Mouse (Mus musculus): ENCODE measurements at regions not wholly inside any gene's neighbourhood (a gene's known extent, or its start where the extent isn't known, plus 50 kb on each side); places are given as distances from the start of the nearest gene placed in this dataset.

DNA sequence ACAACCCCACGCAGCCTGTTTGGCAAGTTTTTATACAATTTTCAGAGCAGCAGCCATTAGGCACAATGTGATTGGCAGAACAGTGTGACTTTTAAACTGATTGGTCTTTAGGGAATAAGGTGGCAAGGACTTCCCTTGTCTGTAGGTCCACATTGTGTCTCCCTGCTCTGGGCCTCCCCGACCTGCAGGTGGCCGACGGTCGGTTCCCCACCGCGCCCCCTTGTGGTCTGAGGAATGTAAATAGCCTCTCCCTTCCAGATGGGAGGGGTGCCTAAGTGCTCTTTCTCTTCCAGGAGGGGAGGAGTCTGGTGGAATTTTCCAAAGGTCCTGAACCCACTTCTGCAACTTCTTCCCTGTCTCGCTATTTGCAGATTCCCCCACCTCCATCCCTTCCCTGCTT lies 52.5 kb upstream of the Prr5 start:
- peak; percentile 78 for ATAC-seq (replicated peaks; ENCODE audit: low read depth, poor library complexity, severe bottlenecking)

DNA sequence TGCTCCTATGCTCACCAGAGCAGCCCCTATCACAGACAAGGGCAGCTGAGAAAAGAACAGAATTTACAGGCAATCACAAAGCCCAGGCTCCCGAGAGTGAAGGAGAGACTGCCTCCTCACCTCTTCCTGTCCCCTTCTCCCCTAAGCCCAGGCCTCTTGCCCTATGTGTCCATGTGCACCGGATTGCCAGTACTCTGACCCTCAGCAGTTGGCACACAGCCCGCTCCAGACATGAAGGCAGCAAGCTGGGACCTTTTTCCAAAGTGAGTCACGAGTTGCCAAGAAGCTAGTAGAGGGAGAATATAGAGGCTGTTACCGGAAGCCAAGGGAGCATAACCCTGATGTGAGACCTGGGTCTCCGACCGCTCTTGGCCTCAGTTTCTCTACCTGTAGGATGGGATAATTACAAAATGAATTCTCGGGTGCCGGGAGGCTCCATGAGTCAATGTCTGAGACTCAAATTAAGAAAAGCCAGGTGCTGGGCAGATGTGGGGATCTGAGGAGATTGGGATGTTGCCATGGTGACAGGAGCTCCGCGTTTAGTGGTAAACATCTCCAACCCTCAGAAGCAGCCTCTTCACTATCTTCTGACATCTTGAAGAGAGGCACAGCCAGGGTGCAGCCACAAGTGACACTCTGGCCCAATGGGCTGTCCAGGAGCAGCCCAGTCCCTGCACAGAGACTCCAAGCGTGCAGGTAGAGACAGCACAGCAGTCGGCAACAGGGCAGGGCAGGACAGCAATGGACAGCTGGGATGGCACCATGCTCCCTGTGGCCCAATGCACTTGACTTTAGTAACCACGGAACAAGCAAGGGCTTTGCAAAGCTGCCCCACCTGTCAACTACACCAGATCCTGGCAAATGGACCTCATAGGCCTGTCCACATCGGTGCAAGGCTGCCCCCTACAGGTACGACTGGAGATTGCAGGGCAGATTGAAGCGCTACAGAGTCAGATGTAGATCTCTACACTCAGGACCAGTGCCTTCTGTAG lies 55.6 kb upstream of the Prr5 start:
- peak; percentile 71 for ATAC-seq (replicated peaks; ENCODE audit: low read depth, poor library complexity, severe bottlenecking)

DNA sequence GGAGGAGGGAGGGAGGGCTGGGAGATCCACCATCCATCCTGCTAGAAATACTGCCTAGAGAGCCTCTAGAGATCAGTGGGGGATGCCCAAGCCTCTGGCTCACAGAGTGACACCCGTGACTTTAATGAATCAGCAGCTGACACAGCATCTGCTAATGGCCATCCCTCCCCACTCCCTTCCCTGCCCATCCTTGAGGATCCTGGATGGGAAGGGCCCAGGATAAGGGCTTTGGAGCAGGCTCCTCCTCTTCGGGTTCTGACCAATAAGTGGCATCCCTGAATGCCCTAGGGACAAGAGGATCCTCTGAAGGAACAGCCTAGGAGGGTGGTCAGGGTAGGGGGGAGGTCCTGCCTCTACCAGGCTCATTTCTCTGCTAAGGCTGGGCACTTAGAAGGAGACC lies 55.3 kb upstream of the Rtl6 start:
- no peak for ATAC-seq (replicated peaks; ENCODE audit: low read depth, poor library complexity, severe bottlenecking)

DNA sequence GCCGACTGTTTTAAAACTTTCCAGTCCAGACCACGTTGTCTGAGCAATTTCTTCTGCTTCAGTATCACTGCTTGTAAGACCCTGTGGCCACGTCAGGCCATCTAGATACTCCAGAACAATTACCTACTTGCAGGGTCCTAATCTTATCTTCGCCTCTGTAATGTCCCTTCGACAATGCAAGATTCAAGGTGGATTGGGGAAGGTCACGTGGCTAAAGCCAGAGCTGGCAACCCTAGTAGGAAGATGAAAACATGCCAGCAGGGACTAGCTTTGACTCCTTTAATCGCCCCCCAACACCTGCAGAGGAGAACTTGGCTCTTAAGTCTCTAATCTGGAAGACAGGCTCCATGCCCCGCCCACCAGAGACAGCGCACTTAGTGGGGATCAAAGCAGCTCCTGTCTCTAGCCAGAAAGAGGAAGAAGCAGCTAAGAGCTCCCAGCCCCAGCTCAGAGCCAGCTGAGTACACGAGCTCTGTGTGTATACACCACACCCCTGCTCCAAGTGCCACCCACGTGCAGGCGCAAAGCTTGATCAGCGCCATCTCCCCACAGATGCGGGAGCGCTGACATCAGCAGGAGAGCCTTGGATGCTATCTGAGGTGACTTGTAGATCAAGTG lies 52.3 kb upstream of the Rtl6 start:
- ATAC-seq (replicated peaks; ENCODE audit: low read depth, poor library complexity, severe bottlenecking) = peak; percentile 86

DNA sequence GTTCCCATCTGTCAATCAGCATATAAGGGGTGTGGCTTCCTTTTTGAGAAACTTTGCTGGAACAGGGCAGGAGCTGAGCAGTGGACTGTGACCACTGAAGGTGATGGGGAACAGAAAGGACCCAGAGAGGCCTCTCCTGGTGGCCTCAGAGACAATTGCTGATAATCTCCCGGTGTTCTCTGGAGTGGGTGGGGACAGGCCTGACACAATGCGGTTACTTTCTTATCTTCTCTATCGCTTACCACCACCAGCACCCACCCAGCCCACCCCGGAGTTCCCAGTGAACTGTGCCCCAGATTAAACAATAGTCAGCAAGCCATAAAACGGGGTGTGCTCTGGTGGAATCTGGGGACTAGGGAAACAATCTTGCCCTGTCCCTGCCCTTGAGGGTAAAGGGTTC lies 51.4 kb upstream of the Rtl6 start:
- ATAC-seq (replicated peaks; ENCODE audit: low read depth, poor library complexity, severe bottlenecking) = no peak

Data from common myeloid progenitor, adult 5-6 weeks (primary cell).